Mouse (Mus musculus) spleen, adult 2 months (tissue): ENCODE data around the gene Akap9. TPM values are rescaled to one million over a fixed set of nuclear protein-coding genes. Genes with fewer than 3 reads are reported as not detected.

Experiments used
- DNase-seq, 2 experiments: peaks; one replicate each; pipeline versions ENCODE4 v3.0.0 to v3.0.0-alpha.2; 2012 to 2021; ENCODE audit warnings: low spot score in 2 of 2, low read depth in 1 of 2
- H3K27ac ChIP-seq: fragments of 200-500 bp; 2 replicates; pipeline ENCODE4 v1.5.1; 2012; ENCODE audit warnings: low read length, inconsistent platforms; ENCODE audit not compliant: insufficient read depth
- H3K27me3 ChIP-seq: fragments of 200-500 bp; 2 replicates; pipeline ENCODE4 v1.6.1; 2012; ENCODE audit warnings: mild to moderate bottlenecking, moderate library complexity, low read length, inconsistent platforms; ENCODE audit not compliant: control insufficient read depth, insufficient read depth
- H3K36me3 ChIP-seq: fragments of 200-500 bp; 2 replicates; pipeline ENCODE4 v1.6.1; 2012; ENCODE audit warnings: mild to moderate bottlenecking, low read length, inconsistent platforms; ENCODE audit not compliant: control insufficient read depth, insufficient read depth
- H3K4me1 ChIP-seq: fragments of 200-500 bp; 2 replicates; pipeline ENCODE4 v1.6.1; 2011; ENCODE audit warnings: inconsistent platforms; ENCODE audit not compliant: control insufficient read depth, insufficient read depth, insufficient read length
- H3K4me3 ChIP-seq: fragments of 200-500 bp; 2 replicates; pipeline ENCODE4 v1.5.1; 2011; ENCODE audit warnings: mild to moderate bottlenecking, inconsistent platforms; ENCODE audit not compliant: insufficient read depth, insufficient read length; ENCODE audit errors: extremely low read depth
- CTCF ChIP-seq: fragments of 200-500 bp; IDR thresholded peaks from 2 replicates; pipeline ENCODE4 v1.5.1; 2011; ENCODE audit warnings: mild to moderate bottlenecking, inconsistent platforms; ENCODE audit not compliant: insufficient read depth, insufficient read length, insufficient replicate concordance; ENCODE audit errors: extremely low read depth
- POLR2A ChIP-seq: fragments of 200-500 bp; IDR thresholded peaks from 2 replicates; pipeline ENCODE4 v1.6.1; 2011; ENCODE audit warnings: low read depth, low read length, inconsistent platforms
- WGBS: fragments of 180-500 bp; shearing (Covaris S2); methylation state at CpG from one replicate; pipeline ENCODE4 v1.1.7; 2018; 5-methylcytosine and 5-hydroxymethylcytosine counted together
- polyA plus RNA-seq: library from polyadenylated mRNA; depleted of rRNA; stranded (reverse); fragments of >200 nt; gene quantifications from 2 replicates; pipeline ENCODE4 v1.2.3, GENCODE M21; 2012

The Akap9 gene
- polyA plus RNA-seq, 1 experiment, result 3.9 TPM

GRCm38 (mm10) chr5:3969114-3969513, 41.3 kb downstream of the Akap9 start:
- Histone ChIP-seq H3K27ac (no peak overlapping the region), H3K27me3 (no peaks in the 10 kb centered on the region), H3K36me3 (peaks cover 4% of the 10 kb centered on the region; the same call in 1 of the 2 replicates), H3K4me1 (no peaks in the 10 kb centered on the region), H3K4me3 (no peak overlapping the region)
- DNase-seq, result peak in 1 of 2 experiments; percentile 13
- TF ChIP-seq POLR2A, result no peak
- TF ChIP-seq CTCF, result no peak
- WGBS, result 55% methylated on average over 6 of the region's 6 CpGs

DNA sequence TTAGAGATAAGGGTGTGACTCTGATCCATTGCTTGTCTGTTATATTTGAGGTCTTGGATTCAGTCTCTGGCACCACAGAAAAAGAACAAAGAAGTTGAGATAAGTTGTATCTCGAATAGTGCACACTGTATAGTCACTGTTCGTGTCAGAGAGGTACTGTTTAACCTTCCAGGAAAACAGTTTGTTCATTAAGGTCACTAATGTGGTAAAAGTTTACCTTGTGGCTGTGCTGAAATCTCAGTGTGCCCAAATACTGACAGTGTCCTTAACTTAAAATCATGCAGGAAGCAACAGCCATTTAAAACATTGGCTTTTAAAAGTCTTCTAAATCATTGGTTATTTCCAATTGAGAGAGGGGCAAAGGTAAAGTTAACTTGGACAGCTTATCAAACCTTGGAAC, 43.1 kb downstream of the Akap9 start:
- peaks cover 9% of the 10 kb centered on the region for H3K36me3 ChIP-seq

GRCm38 (mm10) chr5:3973764-3974163, 45.9 kb downstream of the Akap9 start:
- 76% methylated on average over 5 of the region's 5 CpGs for WGBS
- H3K4me3 ChIP-seq, result no peak overlapping the region
- H3K27me3 ChIP-seq, result no peaks in the 10 kb centered on the region
- H3K27ac ChIP-seq, result no peak overlapping the region
- H3K36me3 ChIP-seq, result peaks cover 17% of the 10 kb centered on the region
- no peak for DNase-seq
- no peaks in the 10 kb centered on the region for H3K4me1 ChIP-seq
- TF ChIP-seq POLR2A (no peak), CTCF (no peak)

More for the DNA sequence above, 43.1 kb downstream of the Akap9 start:
- H3K27ac ChIP-seq, result no peak overlapping the region
- 86% methylated on average over 2 of the region's 2 CpGs for WGBS
- no peak for TF ChIP-seq POLR2A
- TF ChIP-seq CTCF, result no peak
- no peaks in the 10 kb centered on the region for H3K27me3 ChIP-seq
- no peak for DNase-seq
- no peaks in the 10 kb centered on the region for H3K4me1 ChIP-seq
- no peak overlapping the region for H3K4me3 ChIP-seq

DNA sequence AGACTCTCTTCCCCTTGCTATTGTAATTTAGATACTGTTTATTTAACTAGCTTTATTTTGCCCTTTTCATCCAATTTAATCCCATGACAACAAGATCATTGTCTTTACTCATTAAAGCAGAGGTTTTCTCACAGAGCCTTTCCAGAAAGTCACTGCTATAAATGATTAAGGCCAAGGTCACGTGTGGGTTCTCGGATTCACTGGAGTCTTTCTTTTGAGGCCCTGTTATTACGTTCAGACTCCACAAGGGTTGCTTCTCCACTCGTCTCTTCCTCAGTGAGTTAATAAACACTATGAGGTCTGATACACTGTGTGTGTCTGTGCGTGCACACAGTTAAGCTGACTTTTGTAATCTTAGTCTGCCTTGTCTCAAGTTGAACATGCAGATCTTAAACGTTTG, 47.0 kb downstream of the Akap9 start:
- no peak for DNase-seq
- Histone ChIP-seq H3K36me3 (peaks cover 16% of the 10 kb centered on the region), H3K4me1 (no peaks in the 10 kb centered on the region), H3K27me3 (no peaks in the 10 kb centered on the region), H3K4me3 (no peak overlapping the region; the same call in 1 of the 2 replicates), H3K27ac (no peak overlapping the region)
- no peak for TF ChIP-seq POLR2A
- TF ChIP-seq CTCF, result no peak
- 90% methylated on average over 6 of the region's 6 CpGs for WGBS

DNA sequence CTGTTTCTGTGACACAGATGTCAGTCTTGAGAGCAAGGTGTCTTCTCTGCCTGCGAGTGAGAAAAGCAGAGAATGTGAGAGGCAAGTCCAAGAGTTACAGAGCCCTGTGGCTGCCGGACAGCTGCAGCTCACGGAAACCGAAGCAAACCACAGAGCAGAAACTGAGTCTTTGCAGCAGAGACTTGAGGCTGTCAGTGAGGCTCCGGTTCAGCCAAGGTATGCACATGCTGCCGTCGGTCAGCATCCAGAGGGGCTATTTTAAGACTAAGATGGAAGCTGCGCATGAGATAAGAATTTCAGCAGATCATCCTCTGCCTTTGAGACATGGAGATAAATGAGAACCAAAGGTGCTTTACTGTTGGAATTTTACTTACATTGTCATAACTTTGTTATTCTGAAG, 48.3 kb downstream of the Akap9 start:
- no peak overlapping the region for H3K27ac ChIP-seq
- H3K27me3 ChIP-seq, result no peaks in the 10 kb centered on the region
- no peak for DNase-seq
- H3K36me3 ChIP-seq, result peaks cover 14% of the 10 kb centered on the region
- TF ChIP-seq CTCF (no peak), POLR2A (no peak)
- H3K4me1 ChIP-seq, result no peaks in the 10 kb centered on the region
- H3K4me3 ChIP-seq, result no peak overlapping the region
- WGBS, result 94% methylated on average over 8 of the region's 8 CpGs

DNA sequence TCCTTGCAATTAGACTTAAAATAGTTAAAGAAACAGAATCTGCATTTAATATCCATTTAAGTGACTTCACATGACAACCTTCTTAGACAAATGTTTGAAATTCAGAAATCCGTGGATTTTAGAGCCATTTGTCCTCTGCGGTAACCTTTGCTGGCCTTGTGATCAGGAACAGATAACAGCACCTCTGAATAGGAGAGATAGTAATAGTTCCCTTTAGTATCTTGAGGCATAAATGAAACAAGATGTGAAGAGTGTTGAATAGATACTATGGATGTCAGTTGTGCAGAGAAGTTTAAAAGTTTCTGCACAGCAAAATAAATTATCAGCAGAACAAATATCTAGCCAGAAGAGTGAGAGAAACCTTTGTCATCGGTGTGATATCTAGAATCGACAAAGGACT, 50.0 kb downstream of the Akap9 start:
- WGBS, result 89% methylated on average over 4 of the region's 4 CpGs
- TF ChIP-seq POLR2A (no peak), CTCF (no peak)
- Histone ChIP-seq H3K27ac (no peak overlapping the region), H3K27me3 (no peaks in the 10 kb centered on the region), H3K4me1 (no peaks in the 10 kb centered on the region), H3K4me3 (no peak overlapping the region), H3K36me3 (peaks cover 14% of the 10 kb centered on the region)
- no peak for DNase-seq

DNA sequence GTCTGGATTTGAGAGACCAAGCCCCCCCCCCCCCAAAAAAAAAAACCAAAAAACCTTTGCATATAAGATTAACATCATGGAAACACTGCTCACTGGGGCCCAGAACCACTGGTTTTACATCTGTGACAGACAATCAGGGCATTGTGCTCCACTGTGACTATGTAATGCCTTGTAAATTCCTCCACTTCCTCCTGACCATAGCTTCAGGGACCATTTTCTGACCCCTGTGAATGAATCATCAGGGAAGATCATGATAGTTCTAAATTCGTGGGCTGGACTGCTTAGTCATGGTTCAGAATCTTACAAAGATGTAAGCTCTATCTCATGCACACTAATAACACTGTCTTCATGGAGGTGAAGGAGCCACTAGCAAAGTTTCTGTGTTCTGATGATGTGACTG, 61.8 kb downstream of the Akap9 start:
- no peaks in the 10 kb centered on the region for H3K27me3 ChIP-seq
- WGBS, result 81% methylated on average over 1 of the region's 1 CpGs
- no peaks in the 10 kb centered on the region for H3K4me1 ChIP-seq
- DNase-seq, result no peak
- H3K36me3 ChIP-seq, result peaks cover 6% of the 10 kb centered on the region; the same call in 1 of the 2 replicates
- H3K27ac ChIP-seq, result no peak overlapping the region
- H3K4me3 ChIP-seq, result no peak overlapping the region
- TF ChIP-seq CTCF (no peak), POLR2A (no peak)

GRCm38 (mm10) chr5:3990499-3990898, 62.6 kb downstream of the Akap9 start:
- no peak for TF ChIP-seq CTCF
- TF ChIP-seq POLR2A, result no peak
- WGBS, result 91% methylated on average over 1 of the region's 1 CpGs
- DNase-seq, result no peak

More at GRCm38 (mm10) chr5:3990499-3990898, 62.6 kb downstream of the Akap9 start:
- Histone ChIP-seq H3K4me3 (no peak overlapping the region), H3K4me1 (no peaks in the 10 kb centered on the region), H3K27ac (no peak overlapping the region), H3K27me3 (no peaks in the 10 kb centered on the region), H3K36me3 (peaks cover 6% of the 10 kb centered on the region; the same call in 1 of the 2 replicates)
